Mouse (Mus musculus) megakaryocyte, adult 5-6 weeks (primary cell): Measurements from ENCODE around the gene Ltk. TPM values are rescaled to one million over a fixed set of nuclear protein-coding genes. Genes with fewer than 3 reads are reported as not detected.

ENCODE experiments used
- ATAC-seq: 2 replicates; pipeline ENCODE4 v1.8.0; 2016; ENCODE audit warnings: mild to moderate bottlenecking, inconsistent platforms; ENCODE audit not compliant: poor library complexity, severe bottlenecking
- total RNA-seq, 2 experiments: library from RNA; stranded (forward) in 1 of 2; stranded (reverse) in 1 of 2; fragments of 153-499, 151-499 nt in 1 of 2; fragments of 221-1000, 200-1000 nt in 1 of 2; gene quantifications; 2 replicates each; pipeline versions ENCODE4 v1.2.3 to v1.2.4; 2015 to 2017

Ltk gene
- total RNA-seq, 2 experiments from 2014 or later = not detected

DNA sequence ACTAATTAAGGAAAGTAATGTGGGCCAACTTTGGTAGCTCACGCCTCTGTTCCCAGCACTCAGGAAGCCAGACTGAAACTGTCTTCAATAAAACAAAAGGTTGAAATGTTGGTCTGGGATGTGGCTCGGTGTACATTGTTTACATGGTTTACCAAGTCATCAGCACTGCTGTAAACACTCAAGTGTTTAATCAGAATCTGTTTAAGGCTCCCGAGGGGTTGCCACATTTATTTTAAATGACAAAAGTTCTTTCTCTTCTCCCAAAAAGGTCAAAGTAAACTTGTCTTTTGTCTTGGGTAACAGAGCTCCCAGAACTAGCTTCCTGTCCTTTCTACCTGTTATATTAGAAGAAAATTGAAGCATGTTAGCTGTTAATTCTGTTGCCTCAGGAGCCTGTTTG lies 52.6 kb downstream of the Ltk start:
- no peak for ATAC-seq

DNA sequence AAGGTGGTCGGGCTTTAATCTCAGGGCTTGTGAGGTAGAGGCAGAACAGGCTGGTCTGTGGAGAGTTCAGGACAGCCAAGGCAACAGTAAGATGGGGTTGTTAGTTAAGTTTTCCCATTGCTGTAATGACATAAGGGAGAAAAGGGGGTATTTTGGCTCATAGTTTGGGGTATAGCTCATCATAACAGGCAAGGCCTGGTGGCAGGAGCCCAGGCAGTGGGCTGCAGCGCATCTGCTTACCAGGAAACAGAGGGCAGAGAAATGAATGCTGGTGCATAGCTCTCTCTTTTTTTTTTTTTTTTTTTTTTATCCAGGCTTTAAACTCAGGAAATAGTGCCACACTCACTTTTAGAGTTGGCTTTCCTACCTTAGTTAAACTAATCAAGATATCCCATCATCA lies 57.1 kb downstream of the Ltk start:
- ATAC-seq = no peak

Other genes with a start within 250 kb of the Ltk start
- 0.48 TPM in 1 of 2 replicates, not detected in the other for gene Exd1, start 212.8 kb downstream of the Ltk start, total RNA-seq (2015)
- 0.04 TPM in 1 of 2 replicates, not detected in the other for gene Exd1, start 212.8 kb downstream of the Ltk start, total RNA-seq (2017)
- gene Chp1, start 212.7 kb downstream of the Ltk start, total RNA-seq (2015) = 90.6 and 99.8 TPM in 2 replicates
- gene Chp1, start 212.7 kb downstream of the Ltk start, total RNA-seq (2017) = 94.3 and 133 TPM in 2 replicates
- 144 and 159 TPM in 2 replicates for gene Nusap1, start 142.1 kb downstream of the Ltk start, total RNA-seq (2015)
- gene Nusap1, start 142.1 kb downstream of the Ltk start, total RNA-seq (2017) = 156 and 168 TPM in 2 replicates
- gene Oip5, start 142.0 kb downstream of the Ltk start, total RNA-seq (2015) = 17.7 and 20.5 TPM in 2 replicates
- 15.3 and 17.2 TPM in 2 replicates for gene Oip5, start 142.0 kb downstream of the Ltk start, total RNA-seq (2017)
- 15.8 and 16.4 TPM in 2 replicates for gene Ndufaf1, start 97.6 kb downstream of the Ltk start, total RNA-seq (2015)
- 8.8 and 13.0 TPM in 2 replicates for gene Ndufaf1, start 97.6 kb downstream of the Ltk start, total RNA-seq (2017)
- 29.7 and 32.6 TPM in 2 replicates for gene Rtf1, start 85.4 kb downstream of the Ltk start, total RNA-seq (2015)
- 26.7 and 27.0 TPM in 2 replicates for gene Rtf1, start 85.4 kb downstream of the Ltk start, total RNA-seq (2017)
- 0.07 and 0.23 TPM in 2 replicates for gene Itpka, start 18.1 kb downstream of the Ltk start, total RNA-seq (2015)
- gene Itpka, start 18.1 kb downstream of the Ltk start, total RNA-seq (2017) = 0.37 and 1.0 TPM in 2 replicates
- gene Rpap1, start 27.1 kb upstream of the Ltk start, total RNA-seq (2015) = 2.9 and 3.9 TPM in 2 replicates
- 5.0 and 6.4 TPM in 2 replicates for gene Rpap1, start 27.1 kb upstream of the Ltk start, total RNA-seq (2017)
- gene Tyro3, start 37.3 kb upstream of the Ltk start, total RNA-seq (2015) = not detected in 2 replicates
- gene Tyro3, start 37.3 kb upstream of the Ltk start, total RNA-seq (2017) = 0.33 TPM in 1 of 2 replicates, not detected in the other
- gene Mga, start 136.8 kb upstream of the Ltk start, total RNA-seq (2015) = 36.3 and 44.5 TPM in 2 replicates
- gene Mga, start 136.8 kb upstream of the Ltk start, total RNA-seq (2017) = 23.2 and 29.4 TPM in 2 replicates
- 2.1 and 3.3 TPM in 2 replicates for gene Mapkbp1, start 212.3 kb upstream of the Ltk start, total RNA-seq (2015)
- 2.6 and 2.8 TPM in 2 replicates for gene Mapkbp1, start 212.3 kb upstream of the Ltk start, total RNA-seq (2017)